Mouse (Mus musculus): ENCODE measurements around the gene Cdc20b.
A peak's percentile ranks its signal among the peaks of the same experiment; 100 is the strongest.

Gene Cdc20b

DNA sequence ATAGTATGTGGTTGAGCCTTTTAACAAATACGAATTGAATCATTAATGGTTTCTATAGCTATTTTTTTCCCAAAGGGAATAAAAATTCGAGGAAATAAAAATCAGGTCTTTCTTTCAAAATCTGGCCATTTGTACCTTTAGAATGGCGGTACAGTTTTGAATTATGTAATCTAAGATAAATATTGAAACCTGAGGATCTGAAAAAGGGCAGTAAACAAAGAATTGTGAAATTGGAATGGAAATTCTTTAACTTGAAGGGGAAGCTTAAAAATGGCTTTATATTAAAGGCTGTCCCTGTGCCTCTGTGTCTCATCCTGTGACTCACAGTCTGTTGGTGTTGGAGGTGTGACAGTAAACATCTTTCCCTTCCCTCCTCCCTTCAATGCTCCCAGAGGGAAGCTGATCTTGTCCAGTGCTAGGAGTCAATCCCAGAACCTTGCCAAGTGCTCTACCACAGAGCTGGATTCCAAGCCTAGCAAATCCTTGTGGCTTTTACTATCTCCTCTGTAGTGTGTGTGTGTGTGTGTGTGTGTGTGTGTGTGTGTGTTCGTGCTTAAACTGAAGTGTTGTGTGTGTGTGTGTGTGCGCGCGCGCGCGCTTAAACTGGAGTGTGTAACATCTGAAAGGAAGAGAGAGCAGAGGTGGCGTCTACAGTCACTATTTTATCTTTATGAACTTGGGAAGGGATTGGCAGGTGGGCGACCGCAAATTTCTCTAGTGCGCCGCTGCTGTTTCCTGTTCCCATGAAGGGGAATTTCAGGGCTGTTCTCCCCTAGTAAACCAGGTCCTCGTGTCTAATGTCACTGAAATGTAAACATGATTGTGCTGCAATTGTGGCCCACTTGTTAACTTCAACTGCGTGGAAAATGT is 11.4 kb upstream of the Cdc20b start:
- no peak for DNase-seq (ENCODE audit: low read depth)

GRCm38 (mm10) chr13:113031351-113031750 is 3.6 kb upstream of the Cdc20b start:
- no peak for DNase-seq (ENCODE audit: low read depth)

GRCm38 (mm10) chr13:113031792-113032571 is 2.9 kb upstream of the Cdc20b start:
- no peak for DNase-seq (ENCODE audit: low read depth)

GRCm38 (mm10) chr13:113032831-113033230 is 2.1 kb upstream of the Cdc20b start:
- DNase-seq (ENCODE audit: low read depth), result no peak

DNA sequence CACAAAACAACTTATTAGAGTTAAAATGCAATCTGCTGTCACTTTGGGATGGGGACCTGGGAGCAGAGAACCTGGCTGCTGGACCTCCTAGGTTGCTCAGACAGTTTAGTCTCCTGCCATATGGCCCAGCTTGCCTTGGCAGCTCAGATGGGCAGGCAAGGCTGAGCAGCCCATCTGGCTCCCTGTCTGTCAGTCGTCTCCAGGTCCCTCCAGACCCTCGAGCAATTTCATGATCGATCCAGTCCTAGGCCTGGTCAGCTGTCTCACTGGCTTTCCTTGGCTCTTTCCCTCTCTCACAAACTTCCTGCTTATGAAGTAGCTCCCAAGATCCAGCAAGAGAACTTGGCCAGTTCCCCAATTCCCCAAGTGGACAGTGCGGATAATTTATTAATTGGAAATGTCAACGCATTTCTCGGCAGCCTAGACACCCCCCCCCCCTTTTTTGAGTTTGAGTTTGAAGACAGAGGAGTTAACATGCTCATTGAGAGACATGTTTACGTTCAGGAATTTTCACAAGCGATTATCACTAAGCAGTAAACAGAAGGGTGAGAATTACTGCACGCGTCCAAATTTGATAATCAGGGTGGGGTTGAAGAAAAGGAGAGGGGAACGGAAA is 532 bp upstream of the Cdc20b start:
- no peak for DNase-seq (ENCODE audit: low read depth)

DNA sequence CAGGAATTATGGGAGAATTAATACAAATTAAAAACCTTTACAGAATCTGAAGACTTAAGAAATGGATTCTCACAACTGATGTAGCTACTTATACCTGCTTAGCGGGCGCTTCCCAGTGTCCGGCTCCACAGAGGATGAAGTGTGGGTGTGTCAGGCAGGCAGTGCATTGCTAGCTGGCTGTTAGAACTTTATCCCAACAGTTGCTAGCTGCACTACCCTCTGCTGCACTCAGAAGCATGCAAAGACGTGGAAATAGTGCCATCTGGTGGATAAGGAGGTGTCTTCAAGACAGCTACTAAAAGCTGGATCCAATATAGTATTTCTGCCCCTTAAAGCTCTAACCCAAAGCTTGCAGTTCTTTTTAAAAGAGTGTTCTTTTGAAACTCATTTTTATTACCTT is 941 bp downstream of the Cdc20b start:
- peak; percentile 56 for DNase-seq (ENCODE audit: low read depth)

GRCm38 (mm10) chr13:113044876-113045275 is 10.0 kb downstream of the Cdc20b start:
- no peak for DNase-seq (ENCODE audit: low read depth)

DNA sequence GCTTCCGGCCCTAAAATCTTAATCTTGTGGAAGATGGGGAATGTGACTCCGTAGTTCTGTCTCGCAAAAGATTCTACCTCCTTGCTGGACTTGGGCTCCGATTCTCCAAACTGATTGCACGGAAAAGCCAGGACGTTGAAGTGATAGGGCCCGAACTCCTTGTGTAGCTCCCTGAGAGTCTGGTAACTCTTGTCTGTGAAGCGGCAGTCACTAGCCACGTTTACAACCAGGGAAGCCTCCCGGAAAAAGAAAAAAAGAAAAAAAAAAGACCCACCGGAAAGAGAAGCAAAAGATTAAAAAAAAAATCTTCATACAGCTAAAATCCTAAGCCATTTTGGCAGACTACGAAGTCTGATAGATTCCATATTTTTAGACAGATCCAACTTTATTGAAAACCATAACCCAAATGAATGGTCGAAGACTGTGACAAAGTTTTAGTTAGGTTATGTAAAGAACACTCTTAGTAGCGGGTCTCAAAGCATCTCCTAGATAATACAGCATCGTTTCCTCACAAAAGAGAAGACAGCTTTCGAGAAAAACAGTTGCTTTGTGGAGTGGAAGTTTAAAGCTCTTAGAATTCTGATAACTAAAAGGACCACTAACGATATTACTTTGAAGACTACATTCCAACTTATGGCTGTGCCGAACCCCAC is 10.7 kb downstream of the Cdc20b start:
- no peak for DNase-seq (ENCODE audit: low read depth)

DNA sequence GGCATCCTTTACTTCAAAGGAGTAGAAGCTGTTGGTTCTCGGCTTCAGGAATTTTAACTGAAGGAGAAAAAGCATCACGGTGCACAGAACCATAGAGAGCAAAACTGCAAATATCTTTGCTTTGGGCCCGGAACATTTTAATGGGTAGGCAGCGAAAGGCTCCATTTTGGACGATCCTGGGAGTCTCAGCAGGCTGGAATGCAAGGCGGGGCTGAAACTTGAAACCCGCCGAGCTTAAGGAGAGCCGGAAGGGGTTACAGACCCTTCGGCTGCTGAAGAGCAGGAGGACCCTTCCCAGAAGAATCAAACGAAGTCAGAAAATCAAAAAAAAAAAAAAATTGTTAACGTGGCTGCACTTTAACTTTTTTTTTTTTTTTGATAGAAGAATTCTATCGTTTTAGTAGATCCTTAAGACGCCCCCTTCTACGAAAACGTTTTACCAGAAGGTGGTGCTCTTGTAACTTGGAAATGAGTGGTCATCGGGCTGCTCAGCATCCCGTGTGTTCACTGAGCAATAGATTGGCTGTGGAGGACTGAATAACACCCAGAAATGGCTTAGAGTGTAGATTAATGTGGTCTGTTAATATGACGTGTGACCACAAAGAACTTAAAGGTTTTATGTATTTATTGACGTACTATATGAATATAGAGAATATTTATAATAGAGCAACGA is 11.4 kb downstream of the Cdc20b start, which contains the start of gene Gpx8:
Gpx8 (minus strand) TSS at position 200 of the 673 bp plus-strand sequence.
- peak; percentile 76 for DNase-seq (ENCODE audit: low read depth)

- no peak for DNase-seq (ENCODE audit: low read depth)
These were observed 12.1 kb downstream of the Cdc20b start for GRCm38 (mm10) chr13:113047018-113047417.

- DNase-seq (ENCODE audit: low read depth), result no peak
These were observed 12.7 kb downstream of the Cdc20b start for GRCm38 (mm10) chr13:113047647-113048046.

DNA sequence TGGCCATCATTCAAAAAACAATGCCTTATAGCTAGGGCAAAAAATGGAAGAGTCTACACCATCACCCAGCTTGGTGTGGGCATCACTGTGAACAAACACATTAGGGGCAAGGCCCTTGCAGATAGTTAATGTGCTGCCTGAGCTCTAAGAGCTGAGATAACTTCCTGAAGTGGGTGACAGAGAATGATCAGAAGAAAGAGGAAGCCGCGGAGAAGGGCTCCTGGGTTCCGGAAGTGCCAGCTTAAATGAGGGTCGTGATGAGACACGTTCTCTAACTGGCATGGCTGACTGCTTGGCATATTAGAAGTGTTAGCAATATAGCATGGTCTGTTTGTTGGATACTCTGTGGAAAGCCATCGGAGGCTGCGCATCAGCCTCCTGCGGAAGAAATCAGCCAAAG is 19.3 kb downstream of the Cdc20b start:
- DNase-seq (ENCODE audit: low read depth), result no peak

- DNase-seq (ENCODE audit: low read depth), result no peak
These were observed 20.9 kb downstream of the Cdc20b start for GRCm38 (mm10) chr13:113055826-113056225.

GRCm38 (mm10) chr13:113061746-113062145 is 26.8 kb downstream of the Cdc20b start:
- DNase-seq (ENCODE audit: low read depth), result no peak

DNA sequence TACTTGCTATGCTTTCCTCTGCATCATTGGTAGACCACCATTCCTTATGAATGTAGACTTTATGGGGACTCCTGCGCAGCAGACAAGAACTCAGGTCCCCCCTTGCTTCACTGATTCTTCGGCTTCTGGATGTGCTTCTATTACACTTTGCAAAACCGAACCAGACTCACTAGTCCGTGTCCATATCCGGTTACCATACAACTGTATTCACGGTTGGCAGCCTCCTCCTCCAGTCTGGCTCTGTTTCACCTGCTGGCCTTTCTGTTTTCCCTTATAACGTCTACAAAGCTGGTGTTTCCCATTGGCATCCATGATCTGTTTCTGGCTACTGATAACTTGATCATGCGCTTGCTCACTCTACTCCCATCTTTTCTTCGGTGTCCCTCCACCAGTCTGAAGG is 29.6 kb downstream of the Cdc20b start:
- no peak for DNase-seq (ENCODE audit: low read depth)

DNA sequence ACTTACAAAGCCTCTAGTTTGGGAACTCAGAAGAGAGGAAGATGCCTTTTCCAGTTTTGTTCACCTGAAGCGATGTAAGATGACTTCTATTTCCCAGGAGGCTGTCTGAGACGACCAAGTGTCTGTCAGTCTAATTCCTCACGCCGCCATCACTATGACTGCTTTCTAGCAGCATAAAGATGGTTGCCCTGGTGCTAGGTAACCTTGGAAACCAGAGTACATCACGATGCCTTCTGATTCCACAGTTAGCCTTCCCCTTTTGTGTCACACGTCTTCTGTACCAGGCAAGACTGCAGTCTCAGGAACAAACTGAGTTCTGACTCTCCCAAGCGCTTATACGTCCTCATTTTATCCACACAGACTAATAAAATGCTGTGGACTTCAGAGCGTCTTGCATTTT is 44.1 kb downstream of the Cdc20b start:
- DNase-seq (ENCODE audit: low read depth), result no peak

DNA sequence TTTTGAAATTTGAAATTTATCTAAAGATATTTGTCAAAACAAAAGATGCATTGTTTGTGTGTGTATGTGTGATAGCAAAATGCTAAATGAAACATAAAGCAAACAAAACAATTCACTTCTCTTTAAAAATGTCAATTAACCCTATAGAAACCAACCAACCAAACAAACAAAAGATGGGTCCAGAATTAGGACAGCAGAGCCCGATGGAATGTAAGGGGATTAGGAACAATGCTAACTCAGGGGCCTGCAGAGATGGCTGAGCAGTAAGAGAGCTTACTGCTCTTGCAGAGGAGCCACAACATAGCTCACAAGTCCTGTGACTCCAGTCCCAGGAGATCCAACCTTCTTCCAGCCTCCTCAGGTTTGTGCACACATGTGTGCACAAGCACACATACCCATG is 47.2 kb downstream of the Cdc20b start:
- no peak for DNase-seq (ENCODE audit: low read depth)

- no peak for DNase-seq (ENCODE audit: low read depth)
These were observed 49.8 kb downstream of the Cdc20b start for GRCm38 (mm10) chr13:113084732-113085131.

DNA sequence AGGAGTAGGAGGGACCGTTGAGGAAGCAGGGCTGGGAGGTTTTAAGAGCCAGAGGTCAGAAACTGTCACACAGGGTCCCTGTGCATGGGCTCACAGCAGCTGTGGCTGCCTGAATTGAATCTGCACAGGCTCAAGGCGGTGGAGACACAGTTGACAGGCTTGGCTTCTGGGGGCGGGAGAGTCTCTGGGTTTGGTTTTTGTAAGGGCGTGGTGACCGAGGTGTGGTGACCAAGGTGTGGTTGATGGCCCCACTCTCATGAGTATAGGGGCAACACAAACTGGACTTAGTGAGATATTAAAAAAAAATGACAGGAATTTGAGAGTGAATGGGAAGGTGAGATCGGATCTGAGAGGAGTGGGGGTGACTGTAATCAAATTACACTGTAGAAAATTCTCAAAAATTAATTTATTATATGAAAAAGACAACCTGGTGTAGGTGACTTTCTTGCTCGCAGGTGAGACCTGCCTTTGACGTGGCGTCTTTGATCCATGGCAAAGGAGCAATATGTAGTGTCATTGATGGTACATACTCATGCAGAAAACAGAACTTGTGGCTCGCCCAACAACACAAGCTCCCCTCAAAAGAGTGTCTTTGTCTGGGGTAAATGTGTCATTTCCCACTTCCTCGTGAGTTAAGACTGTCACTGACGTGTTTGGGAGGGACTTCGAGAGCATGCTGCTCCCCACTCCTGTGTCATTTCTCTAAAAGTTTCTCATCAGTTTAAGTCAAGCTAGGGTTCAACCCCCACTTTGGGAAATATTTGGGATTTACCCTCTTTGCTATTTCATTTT is 52.5 kb downstream of the Cdc20b start:
- DNase-seq (ENCODE audit: low read depth), result no peak

DNA sequence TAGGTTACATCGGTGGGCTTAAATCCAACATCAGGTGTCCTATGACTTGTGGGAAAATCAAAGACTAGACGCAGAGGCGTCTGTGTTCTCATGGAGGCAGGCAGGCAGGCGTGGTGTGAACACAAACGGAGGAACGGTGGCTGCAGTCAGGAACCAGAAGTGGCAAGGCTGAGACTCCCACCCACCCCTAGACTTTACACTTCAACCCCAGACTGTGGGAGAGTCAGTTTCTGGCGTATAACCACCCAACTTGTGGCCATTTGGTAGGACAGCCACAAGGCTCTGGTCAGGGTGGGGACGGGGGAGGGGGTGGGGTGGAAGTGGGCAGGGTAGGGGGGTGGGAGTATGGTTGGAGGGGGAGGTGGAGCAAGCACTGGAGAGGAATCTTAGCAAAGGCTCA is 55.6 kb downstream of the Cdc20b start:
- no peak for DNase-seq (ENCODE audit: low read depth)

DNA sequence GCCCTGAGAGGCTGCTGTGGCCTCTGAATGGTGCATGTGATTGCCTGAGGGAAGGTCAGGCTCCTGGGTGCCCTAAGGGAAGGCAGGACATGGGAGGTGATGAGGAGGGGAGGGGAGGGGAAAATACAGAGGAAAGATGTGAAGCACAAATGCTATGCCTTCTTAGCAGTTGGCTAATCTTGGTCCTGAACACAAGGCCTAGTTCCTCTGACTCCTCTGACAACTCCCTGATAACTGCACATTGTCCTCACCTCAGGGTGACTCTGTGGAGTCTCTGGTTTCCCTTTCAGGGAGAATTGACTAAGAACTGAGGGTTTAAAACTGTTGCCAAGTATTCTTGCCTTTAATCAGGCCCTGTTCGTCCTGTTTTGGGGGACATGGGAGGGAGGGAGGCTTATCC is 59.7 kb downstream of the Cdc20b start:
- no peak for DNase-seq (ENCODE audit: low read depth)

Data from fibroblast of lung, adult 2 months (primary cell).